Mouse (Mus musculus) urinary bladder, adult 18-20 months (tissue): ENCODE measurements at regions not wholly inside any gene's neighbourhood (a gene's known extent, or its start where the extent isn't known, plus 50 kb on each side); places are given as distances from the start of the nearest gene placed in this dataset.
A peak's percentile ranks its signal among the peaks of the same experiment; 100 is the strongest.

ENCODE experiments used
- DNase-seq, 2 experiments: peaks; one replicate each; pipeline ENCODE4 v3.0.0; 2022; ENCODE audit warnings: low spot score in 2 of 2, mixed read lengths in 2 of 2

DNA sequence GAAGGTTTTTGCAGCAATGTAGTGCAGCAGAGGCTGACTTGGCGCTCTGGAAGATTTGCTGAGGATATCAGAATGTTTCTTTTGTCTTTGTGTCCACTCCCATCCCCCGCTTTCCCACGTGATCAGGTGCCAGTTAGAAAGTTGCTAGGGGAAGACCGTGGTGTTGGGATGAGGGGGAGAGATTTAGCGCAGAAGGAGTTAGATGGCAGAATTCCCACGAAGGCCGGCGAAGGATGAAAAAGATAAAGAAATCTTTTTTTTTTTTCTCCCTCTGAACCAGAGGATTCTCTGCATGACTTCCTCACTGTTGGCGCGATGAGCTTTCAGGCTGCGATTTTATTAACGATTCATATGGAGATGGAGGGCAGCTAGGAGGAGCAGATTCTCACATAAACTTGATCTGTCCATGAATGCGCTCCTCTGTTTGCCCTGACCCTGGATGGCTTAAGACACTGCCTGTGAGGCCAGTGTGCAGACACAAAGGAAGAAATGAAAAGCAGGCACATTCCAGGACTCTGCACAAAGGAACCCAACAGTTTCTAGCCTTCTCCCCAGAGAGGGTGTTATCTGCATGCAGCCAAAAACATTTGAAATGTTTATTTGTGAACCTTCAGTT, 201.5 kb downstream of the Gm11146 start:
- DNase-seq: peak in 1 of 2 experiments; percentile 20

DNA sequence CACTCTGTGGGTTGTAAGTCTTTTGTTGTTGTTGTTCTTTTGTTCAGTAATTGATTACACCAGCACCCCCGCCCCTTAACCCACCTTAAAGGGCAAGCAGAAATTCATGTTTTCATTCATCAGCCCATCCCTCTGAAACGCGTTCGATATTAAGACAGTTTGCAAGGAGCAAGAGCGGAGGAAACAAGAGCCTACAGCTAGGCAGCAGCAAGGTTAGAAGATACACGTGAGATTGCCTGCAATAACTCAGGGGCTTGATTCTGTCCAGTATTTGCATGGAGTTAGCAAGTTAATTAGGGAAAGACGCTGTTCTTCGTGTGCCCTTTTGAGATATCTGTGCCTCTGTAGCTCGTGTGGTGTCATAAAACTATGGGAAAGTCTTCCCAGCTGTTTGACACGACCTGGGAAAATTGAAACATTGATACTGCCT, 202.0 kb downstream of the Gm11146 start:
- no peak for DNase-seq

DNA sequence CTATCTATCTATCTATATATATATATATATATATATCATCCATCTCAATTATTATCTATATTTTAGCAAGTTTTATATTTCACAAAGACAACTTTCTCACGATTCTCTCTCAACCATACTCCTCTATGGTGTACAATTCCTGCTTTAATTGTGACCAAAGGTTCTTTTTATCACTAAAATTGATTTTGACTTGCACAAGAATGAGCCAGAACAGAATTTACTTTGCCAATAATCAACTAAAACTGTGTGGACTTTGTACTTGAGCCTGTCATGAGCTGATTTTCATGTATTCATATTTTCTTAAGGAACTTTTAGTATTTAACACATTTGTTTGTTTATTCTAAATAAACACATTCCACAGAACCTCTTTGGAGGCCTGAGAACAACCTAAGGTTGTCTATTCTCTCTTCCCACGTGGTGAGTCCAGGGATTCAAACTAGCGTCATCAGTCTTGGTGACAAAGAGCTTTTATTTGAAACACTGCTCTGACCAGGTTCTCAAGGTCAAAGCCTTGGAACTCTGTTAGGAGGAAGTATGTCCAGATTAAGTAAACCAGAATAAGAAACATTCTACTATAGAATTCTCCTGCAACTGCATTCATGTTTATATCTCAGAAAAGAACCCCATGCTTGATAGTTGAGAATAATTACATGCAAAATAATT, 207.7 kb downstream of the Gm11146 start:
- no peak for DNase-seq

DNA sequence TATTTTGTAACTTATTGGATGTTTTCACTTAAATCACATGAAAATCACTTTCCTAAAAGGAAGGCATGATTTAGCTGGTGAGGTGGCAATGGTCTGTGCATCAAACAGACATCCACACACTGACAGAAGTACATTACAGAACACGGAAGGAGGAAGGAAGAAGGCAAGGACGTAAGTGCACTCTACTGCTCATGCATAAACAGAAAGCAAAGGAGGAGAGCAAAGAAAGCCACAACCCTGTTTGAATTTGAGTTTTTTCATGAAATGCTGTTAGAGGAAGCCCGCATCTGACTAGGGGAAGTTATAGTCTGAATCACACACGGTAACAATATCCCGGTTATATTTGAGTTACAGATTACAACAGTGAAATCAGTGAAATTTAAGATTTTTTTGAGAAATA, 208.4 kb downstream of the Gm11146 start:
- no peak for DNase-seq

DNA sequence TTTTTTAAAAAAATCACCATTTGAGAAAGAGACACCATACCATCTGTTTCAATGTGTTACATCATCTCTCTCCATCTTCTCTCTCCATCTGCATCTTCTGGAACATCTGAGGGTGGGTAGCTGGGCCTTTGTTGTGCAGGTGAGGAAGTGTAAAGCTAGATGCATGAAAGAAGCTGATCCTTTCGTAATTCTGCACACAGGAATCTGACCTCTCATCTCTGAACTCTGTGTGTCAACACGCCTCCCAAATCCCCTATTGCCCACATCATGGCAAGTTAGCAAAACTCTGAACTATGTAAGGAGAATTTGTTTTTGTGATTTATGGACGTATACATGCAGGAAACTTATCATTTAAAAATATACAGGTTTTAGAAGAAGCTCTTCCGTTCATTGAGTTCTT, 209.7 kb downstream of the Gm11146 start:
- no peak for DNase-seq

DNA sequence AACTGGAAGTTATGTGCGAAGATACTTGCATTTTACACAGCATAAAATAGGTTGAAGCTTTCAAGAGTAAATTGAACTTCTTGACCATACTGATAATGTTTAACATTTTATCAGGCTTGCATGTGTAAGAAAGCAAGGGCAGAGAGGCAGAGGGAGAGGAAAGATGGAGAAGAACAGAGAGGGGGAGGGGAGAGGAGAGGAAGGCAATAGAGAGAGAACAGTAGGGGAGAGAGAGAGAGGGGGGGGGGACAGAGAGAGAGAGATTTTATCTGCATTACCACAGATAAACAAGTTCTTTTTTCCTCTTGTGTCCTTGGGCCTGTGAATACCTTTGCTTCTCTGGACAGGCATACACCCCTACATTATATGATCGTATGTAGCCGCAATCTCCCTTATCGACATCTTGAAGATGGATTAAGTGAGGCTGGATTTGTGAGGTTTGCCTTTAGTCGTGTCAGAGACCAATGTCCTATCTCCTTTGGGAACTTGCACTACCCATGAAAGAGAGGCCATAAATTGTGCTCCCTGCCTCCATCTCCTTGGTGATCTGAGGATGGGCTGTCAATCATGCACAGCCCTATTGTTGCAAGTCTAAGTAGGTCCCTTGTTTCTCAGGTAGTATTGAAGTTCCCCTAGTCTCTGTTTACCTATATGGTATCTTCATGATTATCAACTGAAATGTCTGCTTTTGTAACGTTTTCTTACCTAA, 217.7 kb downstream of the Gm11146 start:
- no peak for DNase-seq

DNA sequence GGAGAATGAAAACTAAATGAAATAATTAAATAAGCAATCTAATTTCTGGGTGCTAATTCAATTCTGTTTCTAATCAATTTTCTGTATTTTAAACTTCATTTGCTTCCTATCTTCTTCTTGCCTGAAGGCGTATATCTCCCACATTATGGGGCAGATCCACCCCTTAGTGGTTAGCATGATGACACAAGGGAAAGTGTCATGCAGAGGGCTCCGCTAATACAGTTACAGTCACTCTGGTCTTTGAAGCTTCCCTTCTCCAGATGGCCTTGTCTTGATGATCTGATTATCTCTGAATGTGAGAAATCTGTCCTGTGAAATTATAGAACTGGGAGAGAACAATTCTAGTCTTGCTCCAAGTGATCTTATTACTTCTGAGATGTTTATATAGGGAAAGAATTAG, 219.1 kb downstream of the Gm11146 start:
- no peak for DNase-seq

DNA sequence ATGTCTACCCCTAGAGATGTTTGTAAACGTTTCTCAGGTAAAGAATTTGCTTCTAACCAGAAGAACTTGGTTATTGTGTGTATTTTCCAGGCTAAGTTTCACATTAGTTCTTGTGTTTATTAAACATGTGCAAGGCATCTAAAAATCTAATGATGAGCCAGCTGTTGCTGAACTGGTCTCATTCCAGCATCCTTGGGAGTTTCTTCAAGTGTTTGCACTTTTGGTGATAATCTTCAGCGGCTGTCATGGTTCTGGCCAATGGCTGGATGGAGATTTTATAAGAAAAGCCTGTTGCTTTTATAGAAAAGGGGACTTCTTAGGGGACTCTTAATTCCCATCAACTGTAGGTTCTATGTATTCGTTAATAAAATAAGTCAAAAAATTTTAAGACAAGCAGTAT, 229.1 kb downstream of the Gm11146 start:
- DNase-seq: peak in 1 of 2 experiments; percentile 43

DNA sequence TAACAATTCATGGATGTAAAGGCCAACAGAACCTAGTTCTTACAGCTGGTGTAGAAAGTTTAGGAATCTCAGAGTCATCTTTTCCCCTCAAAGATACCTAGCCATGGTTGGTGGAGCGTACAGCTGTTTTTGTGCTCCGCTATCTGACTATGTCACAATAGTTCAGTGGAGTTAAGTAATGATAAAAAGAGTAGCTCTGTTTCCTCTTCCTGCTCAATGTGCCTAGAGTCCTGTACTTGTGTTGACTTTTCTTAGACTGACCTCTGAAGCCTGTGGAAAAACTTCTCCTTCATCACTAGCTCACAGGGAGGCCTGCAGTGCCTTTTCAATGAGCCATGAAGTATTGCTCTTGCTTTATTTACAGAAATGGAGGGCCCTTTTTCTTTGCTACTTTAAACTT, 232.1 kb downstream of the Gm11146 start:
- DNase-seq: no peak

DNA sequence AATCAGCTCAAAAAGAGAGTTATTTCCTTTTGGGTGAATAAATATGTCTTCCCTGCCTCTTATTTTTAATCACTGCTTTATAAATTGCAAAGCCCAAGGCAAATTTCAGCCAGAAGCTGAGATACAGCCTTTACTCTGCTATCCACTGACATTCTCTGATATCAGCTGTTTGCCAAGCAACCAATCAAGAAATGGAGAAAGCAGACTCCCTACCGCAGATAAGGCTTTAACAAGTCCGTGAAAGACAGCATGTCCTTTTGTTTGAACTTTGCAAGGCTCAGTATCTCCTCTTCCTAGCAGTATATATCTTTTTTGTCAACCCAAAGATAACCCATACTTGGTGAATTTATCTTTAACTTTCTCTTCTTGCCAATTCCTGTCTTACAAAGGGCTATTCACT, 236.6 kb downstream of the Gm11146 start:
- no peak for DNase-seq

DNA sequence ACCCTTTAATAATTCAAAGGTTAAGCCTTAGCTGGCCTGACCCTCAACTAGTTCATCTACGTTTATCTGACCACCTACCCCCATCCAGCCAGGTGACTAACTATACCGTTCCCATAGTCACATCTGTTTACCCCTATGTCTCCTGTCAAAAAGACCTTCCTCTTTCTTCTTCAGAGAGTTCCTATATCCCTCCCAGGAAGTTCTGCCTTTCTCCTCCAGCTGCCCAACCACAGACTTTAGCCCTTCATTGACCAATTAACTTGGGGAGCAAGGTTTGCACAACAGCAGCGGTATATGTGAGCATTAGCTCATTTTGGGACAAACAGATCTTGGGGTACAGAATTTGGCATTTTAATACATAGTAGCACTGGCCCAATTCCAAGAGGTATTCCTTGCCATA, 237.5 kb downstream of the Gm11146 start:
- no peak for DNase-seq

DNA sequence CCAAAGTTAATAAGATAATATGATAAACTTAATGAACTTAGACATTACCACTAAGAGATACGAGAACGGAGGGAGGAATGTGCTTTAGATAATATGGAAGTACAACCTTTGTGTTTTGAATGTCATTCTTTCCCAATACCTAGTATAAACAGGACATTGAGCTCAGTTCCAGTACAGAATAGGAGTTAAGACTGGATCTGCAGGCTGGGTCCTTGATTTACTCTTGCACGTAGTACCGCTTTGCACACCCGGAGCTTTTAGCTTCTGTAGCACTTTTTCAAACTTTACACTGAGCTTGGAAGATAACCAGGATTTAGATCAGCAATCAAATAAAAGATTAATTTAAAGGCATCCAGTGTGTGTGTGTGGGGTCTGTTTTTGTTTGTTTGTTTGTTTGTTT, 242.7 kb downstream of the Gm11146 start:
- DNase-seq: no peak

DNA sequence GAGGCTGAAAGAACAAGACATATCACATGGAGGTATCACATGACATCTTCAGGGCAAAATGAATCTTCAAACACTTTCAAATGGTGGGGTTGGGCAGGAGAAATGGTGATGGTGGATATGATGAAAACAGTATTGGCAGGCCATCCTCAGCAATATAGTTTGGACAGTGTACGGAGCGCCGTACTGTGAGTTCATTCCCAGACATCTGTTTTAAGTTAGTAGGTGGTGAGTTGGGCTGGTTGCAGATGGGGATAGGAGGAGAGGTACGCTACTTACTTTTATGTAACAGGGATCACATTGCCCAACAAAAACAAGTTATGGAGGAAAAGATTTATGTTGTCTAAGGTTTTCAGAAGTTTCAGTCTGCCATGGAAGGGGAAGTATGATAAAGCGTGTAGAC, 246.6 kb downstream of the Gm11146 start:
- no peak for DNase-seq

DNA sequence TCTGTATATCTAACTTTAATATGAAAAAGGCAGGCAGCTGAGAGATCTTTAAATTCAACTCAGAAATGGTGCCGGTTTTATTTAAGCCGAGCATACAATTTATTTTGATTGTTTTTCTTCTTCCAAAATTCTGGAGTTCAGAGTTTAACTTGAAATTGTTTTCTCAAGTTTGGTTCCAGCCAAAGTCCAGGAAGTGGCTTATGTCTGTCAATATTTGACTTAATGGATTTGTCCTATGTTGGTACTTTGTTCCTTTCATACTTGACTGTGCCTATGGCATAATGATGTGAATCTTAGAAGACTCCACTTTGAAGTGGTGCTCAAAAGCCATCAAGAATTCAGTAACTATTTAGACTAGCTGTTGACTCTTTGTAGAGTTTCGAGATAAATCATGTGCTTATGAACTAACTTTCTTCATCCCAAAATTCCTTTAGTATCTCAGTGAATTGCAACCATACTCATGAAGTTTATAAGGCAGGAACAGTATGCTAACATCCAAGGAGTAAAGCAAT, 247.6 kb downstream of the Gm11146 start:
- no peak for DNase-seq

DNA sequence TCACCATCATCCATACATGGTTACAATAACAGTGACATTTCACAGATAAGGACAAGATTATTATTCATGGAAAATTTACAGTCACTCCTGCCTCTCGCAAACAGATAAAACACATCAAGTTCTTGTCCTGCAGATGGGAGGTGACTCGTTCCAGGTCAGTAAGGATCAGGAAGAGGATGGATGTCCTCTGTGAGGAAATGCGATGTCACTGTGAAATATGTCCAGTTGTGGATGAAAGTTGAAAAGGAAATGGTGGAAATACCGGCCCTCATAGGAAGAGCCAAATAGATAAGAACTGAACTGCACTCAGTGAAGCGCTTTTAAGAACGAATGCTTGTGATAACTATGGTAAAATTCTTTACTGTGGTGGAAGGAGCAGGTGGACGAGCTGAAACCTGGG, 255.8 kb downstream of the Gm11146 start:
- no peak for DNase-seq

DNA sequence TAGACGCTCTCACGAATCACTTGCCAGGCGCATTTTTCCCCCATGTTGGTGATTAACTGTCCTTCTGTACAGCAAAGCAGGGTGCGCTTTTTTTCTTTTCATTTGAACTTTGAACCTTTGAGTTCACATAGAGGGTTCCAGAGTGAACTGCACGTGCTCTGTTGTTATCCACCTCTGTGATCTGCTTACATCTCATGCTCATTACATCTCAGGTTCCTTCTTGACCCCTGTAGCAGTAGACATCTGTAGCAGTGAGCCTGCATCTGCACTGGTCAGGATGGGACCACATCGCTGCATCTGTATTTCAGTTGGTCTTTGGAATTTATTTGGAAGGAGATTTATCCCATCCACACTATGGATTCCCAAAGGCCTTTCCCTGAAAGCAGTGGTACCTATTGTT, 269.6 kb downstream of the Gm11146 start:
- no peak for DNase-seq

DNA sequence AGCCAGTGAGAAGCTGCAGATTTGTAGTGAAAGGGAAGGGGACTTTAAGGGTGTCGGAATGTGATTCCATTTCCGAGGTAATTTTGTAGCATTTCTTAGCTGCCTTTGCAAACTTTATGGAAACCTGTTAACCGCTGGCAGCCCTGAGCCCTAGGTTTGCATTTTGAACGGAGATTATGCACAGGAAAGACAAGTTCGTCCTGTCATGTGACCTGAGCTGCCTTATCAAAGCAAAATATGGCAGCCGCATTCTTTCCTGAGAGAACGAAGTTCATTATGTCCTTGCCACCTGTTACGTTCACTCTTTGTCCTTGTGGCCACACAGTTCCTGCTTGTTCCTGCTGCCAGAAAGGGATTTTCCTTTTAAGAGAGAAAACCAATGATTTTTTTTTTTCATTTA, 270.9 kb downstream of the Gm11146 start:
- peak; percentile 22 to 24 for DNase-seq

DNA sequence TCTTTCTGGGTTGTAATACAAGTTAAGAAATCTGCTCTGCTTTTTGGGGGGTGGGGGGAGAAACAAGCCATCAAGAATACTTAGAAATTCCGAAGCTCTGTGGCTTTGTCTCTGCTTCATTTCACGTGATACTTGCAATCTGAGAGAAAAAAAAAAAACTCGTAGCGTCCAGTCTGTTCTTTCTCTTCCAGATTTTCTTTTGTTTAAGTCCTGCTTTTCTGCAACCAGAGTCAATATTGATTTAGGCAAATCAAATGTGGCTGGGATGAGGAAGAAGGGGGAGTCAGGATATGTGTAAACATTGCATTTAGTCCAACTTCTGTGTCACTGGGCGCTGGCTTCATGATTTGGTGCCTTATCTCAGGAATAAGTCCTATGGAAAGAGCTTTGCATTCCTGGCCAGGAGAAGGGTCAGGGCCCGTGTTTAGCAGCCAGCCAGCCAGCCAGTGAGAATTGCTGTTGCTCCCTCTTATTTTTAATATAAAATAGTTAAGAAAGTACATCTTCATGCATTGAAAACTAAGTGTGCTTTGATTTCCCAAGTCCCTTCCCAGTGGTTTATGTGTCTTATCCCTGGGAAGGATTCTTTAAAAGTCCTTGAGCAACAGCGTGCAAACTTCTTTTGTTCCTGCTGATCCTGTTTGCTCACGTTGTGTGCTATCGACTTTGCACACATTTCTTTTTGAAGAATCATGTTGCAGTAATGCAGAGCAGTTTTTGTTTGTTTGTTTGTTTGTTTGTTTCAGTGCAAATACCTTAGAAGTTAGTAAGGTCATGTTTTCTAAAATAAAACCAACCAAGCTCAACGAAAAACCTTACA, 272.0 kb downstream of the Gm11146 start:
- peak; percentile 17 to 20 for DNase-seq

DNA sequence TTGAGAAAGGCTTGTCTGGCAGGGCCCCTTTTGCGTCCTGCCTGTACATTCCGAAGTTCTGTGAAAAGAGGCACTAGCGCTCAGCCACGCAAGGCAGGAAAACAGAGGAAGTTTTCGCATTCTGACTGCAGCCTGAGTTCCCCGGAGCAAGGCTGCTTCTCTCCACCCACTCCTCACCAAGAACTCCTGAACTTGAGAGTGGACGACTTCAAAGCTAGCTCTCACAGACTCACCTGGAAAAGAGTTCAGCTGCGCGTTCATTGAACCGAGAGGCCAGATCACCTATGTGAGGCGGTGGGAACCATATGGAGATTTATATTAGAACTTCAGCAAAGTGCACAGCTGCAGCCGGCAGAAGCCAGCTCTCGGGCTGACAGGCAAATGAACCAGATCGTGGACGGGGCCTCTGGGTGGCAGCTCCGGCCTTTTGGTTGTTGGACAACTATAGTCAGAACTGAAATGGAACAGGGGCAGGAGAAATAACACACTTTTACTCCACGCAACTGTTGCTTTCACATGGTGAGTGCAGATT, 272.7 kb downstream of the Gm11146 start:
- DNase-seq: peak; percentile 46 to 47

DNA sequence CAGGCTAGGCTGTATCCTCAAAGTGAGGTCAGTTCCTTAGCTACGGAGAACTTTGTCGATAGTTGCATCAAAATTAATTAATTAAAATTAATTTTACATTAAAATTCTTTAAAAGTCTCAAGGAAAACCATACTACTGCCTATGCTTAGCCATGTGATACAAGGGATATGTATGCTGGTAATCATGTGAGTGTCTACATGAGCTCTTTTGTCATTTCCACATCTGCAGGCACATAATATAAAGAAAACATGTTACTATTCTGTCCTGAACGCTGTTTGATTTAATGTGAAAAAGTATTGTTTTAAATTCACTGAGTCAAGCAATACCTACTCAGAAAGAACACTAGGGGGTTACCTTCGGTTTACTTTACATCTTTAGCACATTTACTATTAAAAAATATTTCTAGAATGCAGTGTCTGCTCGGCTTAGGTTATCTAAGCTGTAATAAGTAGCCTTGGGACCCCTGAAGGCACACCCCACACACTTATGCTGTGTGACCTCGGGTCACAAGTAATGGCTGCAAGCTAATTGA, 273.2 kb downstream of the Gm11146 start:
- DNase-seq: no peak

DNA sequence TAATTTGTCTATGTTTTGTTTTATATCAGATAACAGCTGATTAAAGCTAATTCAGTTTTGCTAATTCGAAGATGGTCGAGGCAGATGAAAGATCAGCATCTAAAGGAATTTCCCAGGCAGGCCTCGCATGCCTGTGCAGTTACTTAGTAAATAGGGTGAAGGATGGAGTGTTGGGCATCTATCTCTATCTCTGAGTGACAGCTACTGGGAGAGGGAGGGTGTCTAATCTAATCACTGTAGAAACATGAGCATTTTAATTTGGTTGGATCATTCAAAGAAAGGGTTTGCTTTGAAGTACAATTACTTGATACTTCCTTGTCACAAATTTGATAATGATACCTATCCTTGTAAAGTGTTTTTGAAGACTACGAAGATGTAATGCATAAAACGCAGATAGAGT, 273.8 kb downstream of the Gm11146 start:
- no peak for DNase-seq

DNA sequence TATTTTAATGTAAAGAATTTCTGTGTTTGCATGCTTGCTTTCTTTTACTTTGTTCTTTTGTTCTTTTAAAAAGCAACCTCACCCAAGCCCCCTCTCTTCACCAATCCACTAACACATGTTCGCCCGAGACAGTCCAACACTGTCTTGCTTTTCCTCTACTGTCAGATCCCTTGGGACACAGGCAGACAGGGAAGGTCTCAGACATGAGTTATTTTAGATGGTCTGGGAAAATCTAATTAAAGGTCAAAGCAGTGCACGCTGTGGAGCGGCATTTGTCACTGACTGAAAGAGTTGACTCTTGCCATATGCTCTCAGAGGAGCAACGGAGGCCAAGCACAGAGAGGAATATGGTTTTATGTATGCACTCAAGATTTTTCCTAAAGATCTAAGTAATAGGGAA, 279.6 kb downstream of the Gm11146 start:
- no peak for DNase-seq
